Mouse (Mus musculus) lung, postnatal 14 days (tissue): Measurements from ENCODE around the gene Asb11.
A peak's percentile ranks its signal among the peaks of the same experiment; 100 is the strongest.

Experiments
- DNase-seq: peaks from one replicate; pipeline ENCODE4 v3.0.0; 2021

Gene Asb11

DNA sequence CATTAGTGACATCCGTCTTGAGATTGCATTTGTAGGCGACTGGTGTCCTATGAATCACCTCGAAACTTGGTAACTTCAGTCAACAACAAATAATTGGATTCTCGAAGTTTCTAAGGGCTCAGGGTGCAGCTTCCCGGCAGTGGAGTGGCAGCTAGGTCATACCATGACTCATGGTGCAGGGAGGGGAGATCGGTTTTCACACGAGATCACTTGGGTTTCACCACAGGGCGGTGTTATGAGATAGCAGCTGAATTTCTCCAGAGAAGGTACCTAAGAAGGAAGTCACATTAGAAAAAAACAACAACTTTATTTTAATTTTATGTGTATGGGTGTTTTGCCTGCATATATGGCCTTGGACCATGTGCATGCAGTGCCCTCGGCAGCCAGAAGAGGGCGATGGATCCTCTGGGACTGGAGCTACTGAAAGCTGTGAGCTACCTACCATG, 9.3 kb downstream of the Asb11 start:
- no peak for DNase-seq

DNA sequence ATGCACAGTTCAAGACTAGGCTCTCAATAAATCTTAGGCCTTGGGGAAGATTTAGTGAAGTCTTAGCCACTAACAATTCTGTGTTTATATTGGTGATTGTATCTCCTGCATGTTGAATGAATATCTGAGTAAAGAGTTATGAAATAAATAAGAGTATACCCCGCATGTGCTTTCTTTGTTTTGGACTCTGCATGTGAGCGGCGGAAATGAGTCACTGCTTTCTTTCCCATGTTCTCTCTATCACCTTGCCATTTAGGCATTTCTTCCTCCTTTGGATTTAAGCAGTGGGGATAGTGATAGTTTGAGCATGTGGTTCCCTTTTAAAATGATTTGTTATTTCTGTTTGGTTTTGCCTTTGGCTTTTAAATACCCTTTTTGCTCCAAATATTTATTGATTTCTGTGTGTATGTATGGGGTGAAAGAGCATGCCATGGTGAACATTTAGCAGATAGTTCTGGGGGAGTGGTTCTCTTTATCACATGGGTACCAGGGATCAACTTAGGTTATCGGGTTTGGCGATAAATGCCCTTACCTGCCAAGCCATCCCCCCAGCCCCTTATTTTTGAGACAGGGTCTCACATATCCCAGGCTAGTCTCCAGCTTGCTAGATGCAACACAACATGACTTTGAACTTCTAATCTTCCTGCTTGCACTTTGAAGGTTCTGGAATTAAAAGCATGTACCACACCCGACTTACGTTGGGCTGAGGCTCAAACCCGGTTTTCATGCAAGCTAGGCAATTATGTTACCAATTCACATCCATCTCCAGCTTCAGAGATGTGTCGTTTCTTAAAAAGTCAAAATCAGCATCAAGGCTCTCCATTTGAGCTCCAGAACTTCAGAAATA, 10.3 kb downstream of the Asb11 start:
- no peak for DNase-seq

DNA sequence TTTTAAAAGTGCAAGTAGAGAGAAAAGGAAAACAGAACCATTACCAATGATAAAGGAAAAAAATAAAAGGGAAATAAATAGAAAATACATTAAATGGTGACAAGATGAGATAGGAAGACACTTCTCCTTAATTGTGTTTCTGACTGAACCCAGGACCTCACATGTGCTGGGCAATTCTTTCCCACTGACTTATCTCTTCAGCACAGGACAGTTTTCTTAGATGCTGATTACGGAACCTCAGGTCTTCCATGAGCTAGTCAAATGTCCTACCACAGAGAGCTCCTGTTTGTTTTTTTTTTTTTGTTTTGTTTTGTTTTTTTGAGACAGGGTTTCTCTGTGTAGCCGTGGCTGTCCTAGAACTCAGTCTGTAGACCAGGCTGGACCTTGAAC, 10.9 kb downstream of the Asb11 start:
- DNase-seq: no peak

- DNase-seq: peak; percentile 59
Measured at GRCm38 (mm10) chrX:164449201-164449600, 12.4 kb downstream of the Asb11 start.

DNA sequence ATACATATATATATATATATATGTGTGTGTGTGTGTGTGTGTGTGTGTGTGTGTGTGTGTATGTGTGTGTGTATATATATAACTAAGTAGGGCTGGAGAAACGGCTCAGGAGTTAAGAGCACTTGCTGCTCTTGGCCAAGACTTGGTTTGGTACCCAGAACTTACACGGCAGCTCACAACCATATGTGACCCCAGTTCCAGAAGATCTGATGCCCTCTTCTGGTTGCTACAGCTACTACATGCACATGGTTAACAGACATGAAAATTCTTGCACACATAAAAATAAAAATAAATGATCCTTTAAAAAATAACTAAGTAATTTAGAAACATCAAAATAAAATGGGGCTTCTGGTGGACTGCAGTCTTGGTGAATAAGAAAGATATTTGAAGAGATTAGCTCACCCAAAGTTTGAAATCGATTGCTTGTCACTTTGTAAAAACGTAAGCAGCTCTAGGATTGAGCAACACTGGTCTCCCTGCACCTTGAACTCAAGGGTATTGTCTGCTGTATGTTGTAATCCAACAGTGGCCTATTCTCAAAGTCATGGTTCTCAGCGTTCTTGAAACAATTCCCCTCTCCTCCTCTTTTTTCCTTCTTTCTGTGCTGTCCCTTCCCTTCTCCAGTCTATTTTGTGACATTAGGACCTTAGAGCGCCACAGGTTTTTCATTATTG, 22.5 kb downstream of the Asb11 start:
- no peak for DNase-seq

DNA sequence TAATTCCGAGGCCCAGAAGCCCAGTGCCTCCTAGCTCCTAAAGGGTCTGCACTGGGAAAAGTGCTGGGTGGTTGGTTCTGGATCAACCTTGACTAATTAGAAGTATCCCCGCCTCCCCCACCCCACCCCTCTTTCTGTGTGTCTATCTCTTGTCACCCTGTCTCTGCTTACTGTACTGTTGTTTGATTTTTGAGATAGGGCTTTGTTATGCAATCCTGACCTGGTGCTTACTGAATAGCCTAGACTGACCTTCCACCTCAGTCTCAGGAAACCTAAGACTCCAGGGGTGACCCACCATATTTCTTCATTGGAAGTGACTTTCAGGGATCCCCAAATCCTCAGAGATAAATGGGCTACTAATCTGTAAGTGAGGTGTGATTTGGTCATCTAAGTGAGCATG, 65.5 kb downstream of the Asb11 start:
- no peak for DNase-seq

- no peak for DNase-seq
Measured at GRCm38 (mm10) chrX:164505709-164506498, 69.1 kb downstream of the Asb11 start, which contains the start of gene Asb9. Asb9 (plus strand) TSS chrX:164506327.

DNA sequence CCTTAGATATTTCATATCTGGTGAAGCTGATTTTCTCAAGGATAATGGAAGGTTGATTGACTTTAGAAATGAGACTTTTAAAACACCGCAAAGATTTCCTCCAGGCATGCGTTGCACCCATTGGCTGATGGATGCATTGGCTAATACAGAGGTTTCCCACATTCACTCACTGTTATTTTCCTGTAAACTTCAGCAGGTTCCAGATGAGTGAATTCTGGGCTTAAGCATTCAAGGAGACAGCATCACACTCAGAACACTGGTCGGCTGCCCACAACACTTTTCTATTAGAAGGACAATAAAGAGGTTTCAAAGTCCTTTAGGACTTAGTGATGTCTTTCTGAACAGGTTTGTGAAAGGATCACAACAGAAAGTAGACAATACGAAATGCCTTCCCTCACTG, 70.3 kb downstream of the Asb11 start:
- DNase-seq: no peak

DNA sequence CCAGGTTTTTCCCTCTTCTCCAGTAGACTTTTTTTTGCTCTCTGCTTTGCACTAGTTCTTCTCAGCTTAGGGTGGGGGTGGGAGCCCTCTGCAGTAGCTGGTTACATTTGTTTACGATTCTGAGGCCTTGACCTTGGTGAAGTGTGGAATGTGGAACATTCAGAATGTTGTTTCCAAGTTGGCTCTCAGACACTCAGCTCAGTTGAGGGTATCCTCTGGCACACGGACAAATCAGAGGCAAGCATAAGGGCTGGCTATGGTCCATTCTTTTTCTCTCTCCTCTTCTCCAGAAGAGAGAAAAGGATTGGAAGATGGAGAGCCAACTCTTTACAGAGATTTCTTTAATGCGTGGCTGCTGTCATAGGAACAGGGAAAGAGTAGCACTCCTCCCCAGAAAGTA, 71.9 kb downstream of the Asb11 start:
- peak; percentile 0 for DNase-seq
